Mouse (Mus musculus) small intestine, adult 2 months (tissue): ENCODE results near the gene Prom2. TPM values are rescaled to one million over a fixed set of nuclear protein-coding genes. Genes with fewer than 3 reads are reported as not detected.

Source experiments
- H3K27ac ChIP-seq: fragments of 200-500 bp; 2 replicates; pipeline ENCODE4 v1.5.1; 2012; ENCODE audit warnings: low read depth, low read length, control low read depth, inconsistent platforms; ENCODE audit not compliant: insufficient read depth
- H3K27me3 ChIP-seq: fragments of 200-500 bp; 2 replicates; pipeline ENCODE4 v1.6.1; 2012; ENCODE audit warnings: mild to moderate bottlenecking, moderate library complexity, low read length, inconsistent platforms; ENCODE audit not compliant: control insufficient read depth, insufficient read depth
- H3K36me3 ChIP-seq: fragments of 200-500 bp; 2 replicates; pipeline ENCODE4 v1.6.1; 2012; ENCODE audit warnings: mild to moderate bottlenecking, low read length, control low read depth, inconsistent platforms; ENCODE audit not compliant: control insufficient read depth, insufficient read depth
- H3K4me1 ChIP-seq: fragments of 200-500 bp; 2 replicates; pipeline ENCODE4 v1.6.1; 2012; ENCODE audit warnings: low read length, inconsistent platforms, mixed read lengths; ENCODE audit not compliant: control insufficient read depth, insufficient read depth, insufficient read length
- H3K4me3 ChIP-seq: fragments of 200-500 bp; 2 replicates; pipeline ENCODE4 v1.5.1; 2012; ENCODE audit warnings: low read depth, mild to moderate bottlenecking, control low read depth, inconsistent platforms, low read length, moderate library complexity
- CTCF ChIP-seq: fragments of 200-500 bp; IDR thresholded peaks from 2 replicates; pipeline ENCODE4 v1.5.1; 2012; ENCODE audit warnings: low read depth, mild to moderate bottlenecking, control low read depth, inconsistent platforms, low read length, moderate library complexity, mixed read lengths; ENCODE audit not compliant: insufficient replicate concordance, insufficient read length; ENCODE audit errors: extremely low read depth
- POLR2A ChIP-seq: fragments of 200-500 bp; IDR thresholded peaks from 2 replicates; pipeline ENCODE4 v1.6.1; 2012; ENCODE audit warnings: low read depth, mild to moderate bottlenecking, control low read depth, inconsistent platforms, low read length, moderate library complexity
- WGBS: fragments of 180-500 bp; shearing (Covaris S2); methylation state at CpG from one replicate; pipeline ENCODE4 v1.1.7; 2018; 5-methylcytosine and 5-hydroxymethylcytosine counted together
- polyA plus RNA-seq: library from polyadenylated mRNA; depleted of rRNA; stranded (reverse); fragments of >200 nt; gene quantifications from 2 replicates; pipeline ENCODE4 v1.2.3, GENCODE M21; 2012

Prom2 gene
- polyA plus RNA-seq, 1 experiment = 0.71 TPM

GRCm38 (mm10) chr2:127523950-127524729, 17.1 kb downstream of the Prom2 start:
- 37% methylated on average over 7 of the region's 7 CpGs for WGBS
- Histone ChIP-seq H3K4me3 (no peak overlapping the region), H3K27me3 (no peaks in the 10 kb centered on the region), H3K27ac (peak overlapping the region; percentile 20; the same call in 1 of the 2 replicates), H3K4me1 (no peaks in the 10 kb centered on the region), H3K36me3 (no peaks in the 10 kb centered on the region)
- TF ChIP-seq POLR2A (no peak), CTCF (no peak)

GRCm38 (mm10) chr2:127522006-127522441, 19.2 kb downstream of the Prom2 start, which contains the start of gene Kcnip3:
Kcnip3 (minus strand) TSS chr2:127522094.
- no peaks in the 10 kb centered on the region for H3K36me3 ChIP-seq

GRCm38 (mm10) chr2:127521172-127522005, 19.9 kb downstream of the Prom2 start:
- WGBS = 8% methylated on average over 18 of the region's 18 CpGs
- Histone ChIP-seq H3K27ac (no peak overlapping the region), H3K27me3 (no peaks in the 10 kb centered on the region), H3K4me3 (peak overlapping the region; percentile 23), H3K4me1 (no peaks in the 10 kb centered on the region), H3K36me3 (no peaks in the 10 kb centered on the region)
- TF ChIP-seq POLR2A (no peak), CTCF (no peak)

More at GRCm38 (mm10) chr2:127522006-127522441, 19.2 kb downstream of the Prom2 start, which contains the start of gene Kcnip3:
- Histone ChIP-seq H3K4me1 (no peaks in the 10 kb centered on the region), H3K27me3 (no peaks in the 10 kb centered on the region), H3K27ac (no peak within 1 kb of the TSS), H3K4me3 (peak within 1 kb of the TSS; percentile 23)
- 13% methylated on average over 10 of the region's 10 CpGs for WGBS
- TF ChIP-seq POLR2A (no peak), CTCF (no peak)

GRCm38 (mm10) chr2:127520123-127520522, 21.1 kb downstream of the Prom2 start:
- Histone ChIP-seq H3K27me3 (no peaks in the 10 kb centered on the region), H3K27ac (no peak overlapping the region), H3K4me3 (no peak overlapping the region), H3K36me3 (no peaks in the 10 kb centered on the region), H3K4me1 (no peaks in the 10 kb centered on the region)
- TF ChIP-seq CTCF (no peak), POLR2A (no peak)

- Histone ChIP-seq H3K27me3 (no peaks in the 10 kb centered on the region), H3K36me3 (no peaks in the 10 kb centered on the region), H3K27ac (no peak overlapping the region), H3K4me3 (no peak overlapping the region), H3K4me1 (no peaks in the 10 kb centered on the region)
- 67% methylated on average over 5 of the region's 5 CpGs for WGBS
- no peak for TF ChIP-seq CTCF
- no peak for TF ChIP-seq POLR2A
These were observed 22.0 kb downstream of the Prom2 start for GRCm38 (mm10) chr2:127519308-127519707.

GRCm38 (mm10) chr2:127518831-127519230, 22.4 kb downstream of the Prom2 start:
- Histone ChIP-seq H3K27me3 (no peaks in the 10 kb centered on the region), H3K36me3 (no peaks in the 10 kb centered on the region), H3K4me1 (no peaks in the 10 kb centered on the region), H3K4me3 (no peak overlapping the region), H3K27ac (no peak overlapping the region)
- 61% methylated on average over 3 of the region's 3 CpGs for WGBS
- TF ChIP-seq POLR2A = no peak
- TF ChIP-seq CTCF = no peak

GRCm38 (mm10) chr2:127518273-127518672, 23.0 kb downstream of the Prom2 start:
- TF ChIP-seq CTCF (no peak), POLR2A (no peak)
- H3K36me3 ChIP-seq = no peaks in the 10 kb centered on the region
- WGBS = 17% methylated on average over 3 of the region's 3 CpGs
- H3K4me1 ChIP-seq = no peaks in the 10 kb centered on the region
- no peak overlapping the region for H3K27ac ChIP-seq
- no peak overlapping the region for H3K4me3 ChIP-seq
- H3K27me3 ChIP-seq = no peaks in the 10 kb centered on the region
